Mouse (Mus musculus) lung, embryonic 14.5 days (tissue): ENCODE measurements at regions not wholly inside any gene's neighbourhood (a gene's known extent, or its start where the extent isn't known, plus 50 kb on each side); places are given as distances from the start of the nearest gene placed in this dataset.

Source experiments
- ATAC-seq: fragments of 200-750 bp; cut with Nextera tagmentation; 2 replicates; pipeline ENCODE4 v1.8.0; 2017; ENCODE audit warnings: mild to moderate bottlenecking, moderate TSS enrichment, moderate library complexity; ENCODE audit not compliant: insufficient read depth
- DNase-seq: peaks from one replicate; pipeline ENCODE4 v3.0.0-alpha.2; 2015
- H3K27ac ChIP-seq: fragments of 300-500 bp; sonication (generic); 2 replicates; pipeline ENCODE4 v1.5.1; 2014; ENCODE audit warnings: low read depth, mild to moderate bottlenecking, moderate library complexity
- H3K27me3 ChIP-seq: fragments of 300-500 bp; sonication (generic); 2 replicates; pipeline ENCODE4 v1.6.1; 2014; ENCODE audit warnings: low read length, control low read depth; ENCODE audit not compliant: insufficient read depth
- H3K36me3 ChIP-seq: fragments of 300-500 bp; sonication (generic); 2 replicates; pipeline ENCODE4 v1.6.1; 2014; ENCODE audit warnings: control low read depth; ENCODE audit not compliant: insufficient read depth
- H3K4me1 ChIP-seq: fragments of 300-500 bp; sonication (generic); 2 replicates; pipeline ENCODE4 v1.6.1; 2014; ENCODE audit warnings: antibody characterized with exemption, control low read depth; ENCODE audit not compliant: insufficient read depth
- H3K4me2 ChIP-seq: fragments of 300-500 bp; sonication (generic); 2 replicates; pipeline ENCODE4 v1.6.1; 2014; ENCODE audit warnings: mild to moderate bottlenecking
- H3K4me3 ChIP-seq: fragments of 300-500 bp; sonication (generic); 2 replicates; pipeline ENCODE4 v1.5.1; 2014; ENCODE audit warnings: low read depth, low read length
- H3K9ac ChIP-seq: fragments of 300-500 bp; sonication (generic); 2 replicates; pipeline ENCODE4 v1.6.1; 2014
- H3K9me3 ChIP-seq: fragments of 300-500 bp; sonication (generic); 2 replicates; pipeline ENCODE4 v1.6.1; 2016; ENCODE audit warnings: low read depth, low read length, control low read depth
- CTCF ChIP-seq: IDR thresholded peaks from 2 replicates; pipeline ENCODE4 v1.5.1; 2016; ENCODE audit warnings: antibody characterized with exemption, low read depth
- WGBS: fragments of 180-500 bp; shearing (Covaris S2); extraction: QIAGEN DNeasy Blood & Tissue Kit; methylation state at CpG from one replicate; pipeline ENCODE4 v1.1.7; 2014; 5-methylcytosine and 5-hydroxymethylcytosine counted together

DNA sequence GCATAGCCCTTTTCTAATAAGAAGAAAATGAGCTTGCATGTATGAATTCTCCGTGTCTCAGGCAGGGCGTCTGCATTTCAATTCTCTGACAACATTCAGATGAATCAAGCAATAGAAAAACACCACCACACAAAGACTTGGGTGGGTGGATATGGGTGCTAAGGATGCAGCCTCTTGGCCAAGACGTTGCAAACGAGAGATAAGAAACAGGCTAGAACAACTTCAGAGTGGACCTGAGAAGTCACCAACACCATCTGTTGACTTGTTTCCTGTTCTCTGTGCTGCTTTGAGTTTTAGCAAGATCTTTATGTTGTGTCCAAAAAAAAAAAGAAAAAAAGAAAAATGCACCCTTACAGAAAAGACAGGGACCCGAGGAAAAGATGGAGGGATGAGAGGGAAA is 277.0 kb downstream of the Gxylt1 start:
- 60% methylated on average over 5 of the region's 5 CpGs for WGBS
- DNase-seq, result no peak
- H3K9me3 ChIP-seq, result no peaks in the 10 kb centered on the region

GRCm38 (mm10) chr15:92994191-92994671 is 280.7 kb downstream of the Gxylt1 start:
- DNase-seq (peak; percentile 90), ATAC-seq (peak; percentile 91)
- H3K27me3 ChIP-seq, result no peaks in the 10 kb centered on the region
- H3K4me1 ChIP-seq, result no peaks in the 10 kb centered on the region
- peak overlapping the region; percentile 43 for H3K4me2 ChIP-seq
- no peak overlapping the region for H3K9ac ChIP-seq
- 27% methylated on average over 11 of the region's 11 CpGs for WGBS
- H3K9me3 ChIP-seq, result no peaks in the 10 kb centered on the region
- H3K27ac ChIP-seq, result peak overlapping the region; percentile 48
- no peak overlapping the region; the same call in 1 of the 2 replicates for H3K4me3 ChIP-seq
- H3K36me3 ChIP-seq, result no peaks in the 10 kb centered on the region
- no peak for TF ChIP-seq CTCF

More for the DNA sequence above, 277.0 kb downstream of the Gxylt1 start:
- Histone ChIP-seq H3K27ac (no peak overlapping the region), H3K36me3 (no peaks in the 10 kb centered on the region), H3K4me2 (no peak overlapping the region), H3K27me3 (no peaks in the 10 kb centered on the region), H3K9ac (no peak overlapping the region), H3K4me1 (peaks cover 6% of the 10 kb centered on the region; the same call in 1 of the 2 replicates), H3K4me3 (no peak overlapping the region)
- no peak for ATAC-seq
- no peak for TF ChIP-seq CTCF

- H3K4me1 ChIP-seq, result no peaks in the 10 kb centered on the region
- DNase-seq, result no peak
- H3K4me2 ChIP-seq, result peak overlapping the region; percentile 43
- 0 out of 2 replicates have a peak overlapping the region, but pooled peaks have one; percentile 8 for H3K27ac ChIP-seq
- peak; percentile 42; the same call in 1 of the 2 replicates for ATAC-seq
- TF ChIP-seq CTCF, result no peak
- H3K9me3 ChIP-seq, result no peaks in the 10 kb centered on the region
- H3K9ac ChIP-seq, result no peak overlapping the region
- no peaks in the 10 kb centered on the region for H3K27me3 ChIP-seq
- no peaks in the 10 kb centered on the region for H3K36me3 ChIP-seq
- H3K4me3 ChIP-seq, result no peak overlapping the region; the same call in 1 of the 2 replicates
- WGBS, result 49% methylated on average over 6 of the region's 6 CpGs
Observed at GRCm38 (mm10) chr15:92993538-92994190, 281.3 kb downstream of the Gxylt1 start.

- DNase-seq (no peak), ATAC-seq (no peak)
- 63% methylated on average over 4 of the region's 4 CpGs for WGBS
- H3K27me3 ChIP-seq, result no peaks in the 10 kb centered on the region
- H3K4me1 ChIP-seq, result no peaks in the 10 kb centered on the region
- H3K4me3 ChIP-seq, result no peak overlapping the region
- no peak for TF ChIP-seq CTCF
- H3K9ac ChIP-seq, result no peak overlapping the region
- H3K9me3 ChIP-seq, result no peaks in the 10 kb centered on the region
- no peak overlapping the region for H3K27ac ChIP-seq
- H3K36me3 ChIP-seq, result no peaks in the 10 kb centered on the region
- no peak overlapping the region for H3K4me2 ChIP-seq
Observed at GRCm38 (mm10) chr15:92975774-92976173, 299.2 kb downstream of the Gxylt1 start.

DNA sequence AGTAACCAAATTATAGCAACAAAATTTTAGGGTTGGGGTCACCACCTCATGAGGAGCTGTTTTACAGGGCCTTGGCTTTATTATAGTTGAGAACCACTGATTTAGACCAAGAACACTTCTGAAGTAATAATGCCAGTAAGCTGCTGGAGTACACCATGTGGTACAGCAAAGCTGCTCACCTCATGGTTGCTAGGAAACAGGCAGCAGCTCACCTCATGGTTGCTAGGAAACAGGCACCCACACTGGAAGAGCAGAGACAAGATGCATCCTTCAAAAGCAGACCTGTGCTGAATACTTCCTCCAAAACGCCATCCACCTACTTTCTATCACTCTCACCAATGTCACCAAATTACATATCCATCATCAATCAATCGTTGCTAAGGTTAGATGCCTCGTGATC is 300.0 kb downstream of the Gxylt1 start:
- H3K27ac ChIP-seq, result no peak overlapping the region
- no peak for ATAC-seq
- no peak for DNase-seq
- TF ChIP-seq CTCF, result no peak
- H3K9me3 ChIP-seq, result no peaks in the 10 kb centered on the region
- no peaks in the 10 kb centered on the region for H3K27me3 ChIP-seq
- H3K36me3 ChIP-seq, result no peaks in the 10 kb centered on the region
- WGBS, result 62% methylated on average over 3 of the region's 3 CpGs
- H3K9ac ChIP-seq, result no peak overlapping the region
- H3K4me3 ChIP-seq, result no peak overlapping the region
- H3K4me2 ChIP-seq, result no peak overlapping the region
- no peaks in the 10 kb centered on the region for H3K4me1 ChIP-seq

GRCm38 (mm10) chr15:92973651-92974229 is 301.2 kb downstream of the Gxylt1 start:
- no peak overlapping the region for H3K27ac ChIP-seq
- no peaks in the 10 kb centered on the region for H3K4me1 ChIP-seq
- H3K4me2 ChIP-seq, result no peak overlapping the region
- no peaks in the 10 kb centered on the region for H3K27me3 ChIP-seq
- 52% methylated on average over 9 of the region's 9 CpGs for WGBS
- DNase-seq (peak; percentile 12), ATAC-seq (no peak)
- no peaks in the 10 kb centered on the region for H3K36me3 ChIP-seq
- no peak for TF ChIP-seq CTCF
- H3K9me3 ChIP-seq, result no peaks in the 10 kb centered on the region
- no peak overlapping the region for H3K4me3 ChIP-seq
- H3K9ac ChIP-seq, result no peak overlapping the region

DNA sequence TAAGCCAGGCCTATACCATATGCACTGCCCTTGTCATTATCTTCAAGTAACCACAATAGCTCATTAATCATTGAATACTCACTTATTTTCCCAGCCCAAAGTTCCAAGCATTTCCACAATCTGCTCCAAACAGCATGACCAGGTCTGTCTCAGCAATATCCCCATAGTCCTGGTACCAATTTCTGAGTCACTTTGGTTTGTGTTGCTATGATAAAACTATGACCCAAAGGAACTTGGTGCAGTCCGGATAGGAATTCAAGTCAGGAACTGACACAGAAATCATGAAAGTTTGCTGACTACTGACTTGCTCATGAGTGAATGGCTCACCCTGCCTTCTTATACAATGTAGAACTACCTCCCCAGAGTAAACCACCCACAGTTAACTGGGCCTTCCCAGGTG is 309.4 kb downstream of the Gxylt1 start:
- Histone ChIP-seq H3K4me2 (no peak overlapping the region), H3K9ac (no peak overlapping the region), H3K27ac (no peak overlapping the region), H3K4me3 (no peak overlapping the region), H3K9me3 (no peaks in the 10 kb centered on the region), H3K36me3 (no peaks in the 10 kb centered on the region), H3K4me1 (no peaks in the 10 kb centered on the region), H3K27me3 (no peaks in the 10 kb centered on the region)
- no peak for ATAC-seq
- DNase-seq, result no peak
- no peak for TF ChIP-seq CTCF
- WGBS, result 75% methylated on average over 1 of the region's 1 CpGs
